Comparison of ENCODE assay signal across 12 mouse cellular contexts in genomic region chr13:51315779-51316041, GRCm38 (mm10).
A peak's percentile ranks its signal among the peaks of the same experiment; 100 is the strongest.
DNase-seq lines count a peak whose midpoint lies in the region; ATAC-seq and TF ChIP-seq lines count a peak whose summit lies in the region.
"Had no signal": no experiment of that assay in that cellular context is flagged by ENCODE, and none has a peak within 500 bp of the region (broad histone marks: within the 10 kb centered on the region; RNA-seq: fewer than 3 reads in every experiment).

No protein-coding gene starts in this region.

- H3K36me3 ChIP-seq in heart, embryonic 13.5 days, result no peaks in the 10 kb centered on the region
- no peaks in the 10 kb centered on the region for H3K36me3 ChIP-seq in lung, embryonic 16.5 days (ENCODE audit: control insufficient read depth, insufficient read depth, low read length)
- no peaks in the 10 kb centered on the region for H3K36me3 ChIP-seq in limb, embryonic 10.5 days
- H3K36me3 ChIP-seq in midbrain, postnatal 0 days (ENCODE audit: insufficient read depth, low read length), result no peaks in the 10 kb centered on the region
- H3K36me3 ChIP-seq: liver, embryonic 12.5 days had no signal

- no peaks in the 10 kb centered on the region for H3K9me3 ChIP-seq in heart, embryonic 13.5 days
- H3K9me3 ChIP-seq in lung, embryonic 16.5 days (ENCODE audit: control insufficient read depth, low read length), result no peaks in the 10 kb centered on the region
- H3K9me3 ChIP-seq in limb, embryonic 10.5 days (replicated peaks), result no peaks in the 10 kb centered on the region
- no peaks in the 10 kb centered on the region for H3K9me3 ChIP-seq in midbrain, postnatal 0 days (ENCODE audit: low read length)
- H3K9me3 ChIP-seq: liver, embryonic 12.5 days had no signal

- no peak for TF ChIP-seq CTCF in midbrain, postnatal 0 days (IDR thresholded peaks at IDR 0.05)

- peak overlapping the region; percentile 48 for H3K9ac ChIP-seq in heart, embryonic 13.5 days
- no peak overlapping the region for H3K9ac ChIP-seq in lung, embryonic 16.5 days (ENCODE audit: low read length)
- no peak overlapping the region for H3K9ac ChIP-seq in midbrain, postnatal 0 days (replicated peaks; ENCODE audit: low read length, poor library complexity, severe bottlenecking)
- H3K9ac ChIP-seq: liver, embryonic 12.5 days had no signal

- H3K4me1 ChIP-seq in heart, embryonic 13.5 days, result peaks cover 48% of the 10 kb centered on the region
- peaks cover 48% of the 10 kb centered on the region for H3K4me1 ChIP-seq in lung, embryonic 16.5 days (replicated peaks; ENCODE audit: control insufficient read depth, insufficient read depth, low read length)
- H3K4me1 ChIP-seq in limb, embryonic 10.5 days, result peaks cover 72% of the 10 kb centered on the region
- peaks cover 10% of the 10 kb centered on the region; the same call in 1 of the 2 replicates for H3K4me1 ChIP-seq in midbrain, postnatal 0 days (ENCODE audit: insufficient read depth, low read length)
- H3K4me1 ChIP-seq: liver, embryonic 12.5 days had no signal

- H3K4me2 ChIP-seq in heart, embryonic 13.5 days, result no peak overlapping the region
- 0 out of 2 replicates have a peak overlapping the region, but pooled peaks have one; percentile 13 for H3K4me2 ChIP-seq in lung, embryonic 16.5 days (ENCODE audit: low read depth, low read length)
- H3K4me2 ChIP-seq in midbrain, postnatal 0 days (ENCODE audit: low read depth, low read length, poor library complexity, severe bottlenecking), result no peak overlapping the region
- H3K4me2 ChIP-seq: liver, embryonic 12.5 days had no signal

- no peak for ATAC-seq in heart, embryonic 13.5 days (ENCODE audit: extremely low read depth, insufficient number of reproducible peaks, low FRiP score, low TSS enrichment)
- no peak for ATAC-seq in lung, embryonic 16.5 days (ENCODE audit: low read depth)
- ATAC-seq in midbrain, postnatal 0 days (ENCODE audit: low FRiP score), result no peak
- ATAC-seq: liver, embryonic 12.5 days had no signal

- intact Hi-C loops in heart, postnatal 25 days (cut with DNase I), result no loop called here

- no peak overlapping the region for H3K4me3 ChIP-seq in heart, embryonic 13.5 days
- no peak overlapping the region for H3K4me3 ChIP-seq in lung, embryonic 16.5 days (ENCODE audit: low read length)
- H3K4me3 ChIP-seq in limb, embryonic 10.5 days, result no peak overlapping the region
- no peak overlapping the region for H3K4me3 ChIP-seq in midbrain, postnatal 0 days (ENCODE audit: low read depth, low read length)
- H3K4me3 ChIP-seq: layer of hippocampus, adult 2 months; liver, embryonic 12.5 days had no signal

- H3K27me3 ChIP-seq in heart, embryonic 13.5 days (replicated peaks), result no peaks in the 10 kb centered on the region
- no peaks in the 10 kb centered on the region for H3K27me3 ChIP-seq in lung, embryonic 16.5 days (ENCODE audit: control insufficient read depth, insufficient read depth, low read depth, low read length)
- no peaks in the 10 kb centered on the region for H3K27me3 ChIP-seq in limb, embryonic 10.5 days (ENCODE audit: low read depth, poor library complexity, severe bottlenecking)
- no peaks in the 10 kb centered on the region for H3K27me3 ChIP-seq in midbrain, postnatal 0 days (ENCODE audit: insufficient read depth, low read length)
- H3K27me3 ChIP-seq: liver, embryonic 12.5 days had no signal

- 52% methylated on average over 4 of the region's 5 CpGs for WGBS in heart, embryonic 13.5 days
- WGBS in lung, embryonic 16.5 days, result 14% methylated on average over 5 of the region's 5 CpGs
- 60% methylated on average over 5 of the region's 5 CpGs for whole genome bisulfite sequencing in limb, embryonic 10.5 days
- 55% methylated on average over 5 of the region's 5 CpGs for WGBS in midbrain, postnatal 0 days

- H3K27ac ChIP-seq in heart, embryonic 13.5 days (replicated peaks), result peak overlapping the region; percentile 92
- peak overlapping the region; percentile 80 for H3K27ac ChIP-seq in lung, embryonic 16.5 days (ENCODE audit: low read length)
- H3K27ac ChIP-seq in limb, embryonic 10.5 days, result peak overlapping the region; percentile 90
- peak overlapping the region; percentile 26; the same call in 1 of the 2 replicates for H3K27ac ChIP-seq in midbrain, postnatal 0 days (ENCODE audit: low read depth, low read length)
- H3K27ac ChIP-seq: layer of hippocampus, adult 2 months; liver, embryonic 12.5 days had no signal

- no peak for DNase-seq in heart, postnatal 25 days (ENCODE audit: low spot score)
- no peak for DNase-seq in lung, postnatal 4 days
- DNase-seq in limb, embryonic 10.5 days (ENCODE audit: low spot score), result no peak
- DNase-seq in midbrain, postnatal 0 days (ENCODE audit: low spot score), result no peak
- no peak for DNase-seq in gastrocnemius, postnatal 4 days (ENCODE audit: low spot score in 2 of 2)
- no peak for DNase-seq in thymus, postnatal 14 days
- DNase-seq: cerebellum, postnatal 25 days; heart, postnatal 14 days had no signal

Comparison
In these comparisons a context has a peak if more than half of its experiments do, and no peak if none do; other contexts are left out.
1. H3K27ac ChIP-seq: peak in every context shown above with its lines; median percentile 92 in heart, embryonic 13.5 days; 90 in limb, embryonic 10.5 days; 80 in lung, embryonic 16.5 days; 26 in midbrain, postnatal 0 days.